29 mouse cellular contexts compared by ENCODE assay signal in genomic region chr12:70204433-70204832, GRCm38 (mm10). TPM values are rescaled to one million over a fixed set of nuclear protein-coding genes. Genes with fewer than 3 reads are reported as not detected.
DNase-seq lines count a peak whose midpoint lies in the region; TF ChIP-seq lines count a peak whose summit lies in the region.
"Had no signal": no experiment of that assay in that cellular context is flagged by ENCODE, and none has a peak within 500 bp of the region (broad histone marks: within the 10 kb centered on the region; RNA-seq: fewer than 3 reads in every experiment).

No protein-coding gene starts in this region.

- H3K4me3 ChIP-seq in C2C12 (ENCODE audit: insufficient read depth, poor library complexity, severe bottlenecking): no peak overlapping the region
- H3K4me3 ChIP-seq: embryonic facial prominence, embryonic 12.5 days; embryonic facial prominence, embryonic 15.5 days; heart, adult 2 months; heart, embryonic 10.5 days; hindbrain, embryonic 12.5 days; intestine, embryonic 15.5 days had no signal

- H3K27me3 ChIP-seq in C2C12 (ENCODE audit: control insufficient read depth, insufficient read depth, insufficient read length): peaks cover 27% of the 10 kb centered on the region
- H3K27me3 ChIP-seq: embryonic facial prominence, embryonic 12.5 days; embryonic facial prominence, embryonic 15.5 days; hindbrain, embryonic 12.5 days; intestine, embryonic 15.5 days had no signal

- H3ac ChIP-seq in C2C12 (ENCODE audit: control insufficient read depth, insufficient read length, low read depth): no peak overlapping the region

- no peak for TF ChIP-seq CTCF in C2C12 (IDR thresholded peaks at IDR 0.05; ENCODE audit: control insufficient read depth, insufficient read depth, insufficient read length)

- H3K79me3 ChIP-seq in C2C12 (ENCODE audit: low read depth): no peaks in the 10 kb centered on the region

- DNase-seq in adrenal gland, postnatal 25 days: peak; percentile 9
- no peak for DNase-seq in adrenal gland, adult 18-20 months (ENCODE audit: low spot score in 2 of 2)
- DNase-seq in 3T3-L1 (ENCODE audit: low read depth, low spot score): peak; percentile 62
- DNase-seq in R1 (ENCODE audit: low read depth, low spot score): peak; percentile 9
- no peak for DNase-seq in cerebellum, adult 9-10 months
- no peak for DNase-seq in testis, postnatal 14 days (ENCODE audit: low spot score)
- DNase-seq in kidney, adult 9 months: no peak
- DNase-seq: cerebellum, adult 11-12 months; cerebellum, adult 8-10 months; cerebellum, postnatal 14 days; forebrain, postnatal 0 days; gastrocnemius, postnatal 25 days; heart, adult 2 months; kidney, adult 11 months; kidney, adult 8-10 months had no signal

- no peaks in the 10 kb centered on the region for H3K36me3 ChIP-seq in C2C12 (ENCODE audit: control insufficient read depth, insufficient read depth)
- H3K36me3 ChIP-seq: embryonic facial prominence, embryonic 12.5 days; G1E; hindbrain, embryonic 12.5 days; intestine, embryonic 15.5 days had no signal

- H3K79me2 ChIP-seq in C2C12 (ENCODE audit: control insufficient read depth, insufficient read depth): no peaks in the 10 kb centered on the region

TF ChIP-seq in C2C12, 6 proteins besides CTCF, POLR2A, EP300 and RAD21:
- TF ChIP-seq MAX (IDR thresholded peaks at IDR 0.05) (no peak), USF1 (IDR thresholded peaks at IDR 0.05; ENCODE audit: low read depth) (peak; percentile 91)

RNA-seq across cellular contexts. Expression of gene Pygl, which starts 26.9 kb away (rescaled TPM):
- 82.2 and 92.3 TPM in 2 replicates for total RNA-seq in adrenal gland, postnatal 25 days (2021)
- 100 to 1,000 TPM; 140 to 317 TPM for total RNA-seq in adrenal gland, adult 18-20 months (2021)
- not detected for polyA plus RNA-seq in C2C12 (2012; fragmentation: generic; extraction: Trizol)
- polyA plus RNA-seq: G1E had no signal

RNA-seq across cellular contexts. Expression of gene Abhd12b, which starts 50.5 kb away (rescaled TPM):
- not detected in 2 replicates for total RNA-seq in adrenal gland, postnatal 25 days (2021)
- total RNA-seq in adrenal gland, adult 18-20 months (2021): not detected
- not detected for polyA plus RNA-seq in C2C12 (2012; fragmentation: generic; extraction: Trizol)
- total RNA-seq: forebrain, postnatal 0 days; gastrocnemius, adult 8-10 months; gastrocnemius, postnatal 25 days; heart, adult 2 months; heart, postnatal 25 days; hematopoietic stem cell, adult 5-6 weeks had no signal
- polyA plus RNA-seq: forebrain, embryonic 11.5 days; forebrain, embryonic 14.5 days; G1E; heart, adult 2 months; heart, embryonic 10.5 days; heart, embryonic 14.5 days; heart, postnatal 0 days; hindbrain, embryonic 12.5 days had no signal

Comparison
In these comparisons a context has a peak if more than half of its experiments do, and no peak if none do; other contexts are left out.
1. DNase-seq: peak in adrenal gland, postnatal 25 days (single experiment), 3T3-L1 (single experiment) and R1 (single experiment); none in adrenal gland, adult 18-20 months (0 of 2), cerebellum, adult 9-10 months (single experiment), testis, postnatal 14 days (single experiment) and kidney, adult 9 months (single experiment).